Mouse (Mus musculus) megakaryocyte, embryonic 14.5 days (primary cell): ENCODE measurements around the gene Gnai3.

Experiments used
- FLI1 ChIP-seq: IDR thresholded peaks from 2 replicates; pipeline ENCODE4 v1.6.1; 2012; ENCODE audit warnings: low read length, inconsistent platforms, mixed read lengths
- GATA1 ChIP-seq: IDR thresholded peaks from 3 replicates; pipeline ENCODE4 v1.6.1; 2012; ENCODE audit warnings: mixed read lengths, low read length, inconsistent platforms, borderline replicate concordance

DNA sequence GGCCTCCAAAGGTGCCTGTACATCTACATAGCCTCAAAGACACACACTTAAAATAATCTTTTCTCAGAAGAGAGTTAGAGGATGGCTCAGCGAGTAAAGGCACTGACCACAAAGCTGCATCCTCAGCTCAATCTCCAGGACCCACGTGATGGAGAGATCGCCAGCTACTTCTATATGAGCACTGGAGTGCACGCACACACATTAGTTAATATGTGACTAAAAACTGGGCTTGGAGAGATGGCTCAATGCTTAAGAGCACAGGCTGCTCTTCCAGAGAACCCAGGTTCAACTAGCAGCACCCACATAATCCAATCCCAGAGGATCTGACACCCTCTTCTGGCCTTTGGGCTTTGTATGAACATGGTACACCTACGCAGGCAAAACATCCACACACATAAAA is 14.7 kb downstream of the Gnai3 start:
- TF ChIP-seq GATA1 (no peak), FLI1 (no peak)
